Mouse (Mus musculus) liver, embryonic 11.5 days (tissue): Measurements from ENCODE around the gene Ccser1. TPM values are rescaled to one million over a fixed set of nuclear protein-coding genes. Genes with fewer than 3 reads are reported as not detected.
"Not testable (repeated sequence)": the region's sequence is repeated elsewhere in the genome, so short reads cannot be mapped to it uniquely, and the experiment has no call there.

Experiments used
- ATAC-seq: fragments of 200-750 bp; cut with Nextera tagmentation; replicated peaks from 2 replicates; pipeline ENCODE4 v1.8.0; 2017; ENCODE audit warnings: moderate number of reproducible peaks, mild to moderate bottlenecking, moderate TSS enrichment, moderate library complexity; ENCODE audit not compliant: low FRiP score
- DNase-seq: peaks from one replicate; pipeline ENCODE4 v3.0.0-alpha.2; 2017; ENCODE audit warnings: low spot score
- H3K27ac ChIP-seq: fragments of 300-500 bp; sonication (generic); 2 replicates; pipeline ENCODE4 v1.5.1; 2014; ENCODE audit warnings: mild to moderate bottlenecking, low read depth, low read length, control low read depth
- H3K27me3 ChIP-seq: fragments of 300-500 bp; sonication (generic); replicated peaks from 2 replicates; pipeline ENCODE4 v1.6.1; 2014; ENCODE audit warnings: low read length, mixed read lengths; ENCODE audit not compliant: control insufficient read depth, insufficient read depth
- H3K36me3 ChIP-seq: fragments of 300-500 bp; sonication (generic); 2 replicates; pipeline ENCODE4 v1.6.1; 2014; ENCODE audit warnings: mild to moderate bottlenecking, low read length, moderate library complexity, mixed read lengths; ENCODE audit not compliant: control insufficient read depth, insufficient read depth
- H3K4me1 ChIP-seq: fragments of 300-500 bp; sonication (generic); replicated peaks from 2 replicates; pipeline ENCODE4 v1.6.1; 2014; ENCODE audit warnings: low read length, mixed read lengths; ENCODE audit not compliant: control insufficient read depth, insufficient read depth
- H3K4me2 ChIP-seq: fragments of 300-500 bp; sonication (generic); 2 replicates; pipeline ENCODE4 v1.6.1; 2014; ENCODE audit warnings: mild to moderate bottlenecking, control low read depth, moderate library complexity
- H3K4me3 ChIP-seq: fragments of 300-500 bp; sonication (generic); 2 replicates; pipeline ENCODE4 v1.5.1; 2014; ENCODE audit warnings: low read depth, low read length, control low read depth
- H3K9ac ChIP-seq: fragments of 300-500 bp; sonication (generic); 2 replicates; pipeline ENCODE4 v1.6.1; 2014; ENCODE audit warnings: low read depth, low read length, control low read depth
- H3K9me3 ChIP-seq: fragments of 300-500 bp; sonication (generic); 2 replicates; pipeline ENCODE4 v1.6.1; 2016; ENCODE audit warnings: low read length, inconsistent platforms, mixed read lengths; ENCODE audit not compliant: control insufficient read depth
- WGBS: fragments of 180-500 bp; shearing (Covaris S2); extraction: QIAGEN DNeasy Blood & Tissue Kit; methylation state at CpG from one replicate; pipeline ENCODE4 v1.1.7; 2014; 5-methylcytosine and 5-hydroxymethylcytosine counted together
- polyA plus RNA-seq: library from polyadenylated mRNA; unstranded; fragments of >200 nt; fragmentation: Nextera tagmentation; extraction: Ambion mirVana; gene quantifications from 2 replicates; pipeline ENCODE4 v1.2.1, GENCODE M21; 2014

Ccser1 gene
- polyA plus RNA-seq, 1 experiment from 2014 or later, result 1.3 TPM

GRCm38 (mm10) chr6:61233548-61234187, 53.5 kb downstream of the Ccser1 start:
- Histone ChIP-seq H3K4me1 (no peaks in the 10 kb centered on the region), H3K9me3 (no peaks in the 10 kb centered on the region), H3K4me2 (no peak overlapping the region), H3K27ac (no peak overlapping the region), H3K9ac (no peak overlapping the region), H3K4me3 (no peak overlapping the region), H3K27me3 (no peaks in the 10 kb centered on the region), H3K36me3 (no peaks in the 10 kb centered on the region)
- WGBS, result 60% methylated on average over 5 of the region's 5 CpGs
- DNase-seq (no peak), ATAC-seq (no peak)

GRCm38 (mm10) chr6:61240618-61241017, 60.5 kb downstream of the Ccser1 start:
- no peaks in the 10 kb centered on the region for H3K27me3 ChIP-seq
- H3K9ac ChIP-seq, result no peak overlapping the region
- H3K36me3 ChIP-seq, result no peaks in the 10 kb centered on the region
- H3K27ac ChIP-seq, result no peak overlapping the region
- H3K9me3 ChIP-seq, result no peaks in the 10 kb centered on the region
- H3K4me2 ChIP-seq, result no peak overlapping the region
- no peak overlapping the region for H3K4me3 ChIP-seq
- ATAC-seq (no peak), DNase-seq (no peak)
- H3K4me1 ChIP-seq, result no peaks in the 10 kb centered on the region
- 76% methylated on average over 2 of the region's 2 CpGs for WGBS

GRCm38 (mm10) chr6:61242556-61242955, 62.4 kb downstream of the Ccser1 start:
- ATAC-seq (no peak), DNase-seq (no peak)
- H3K4me2 ChIP-seq, result no peak overlapping the region
- no peaks in the 10 kb centered on the region for H3K4me1 ChIP-seq
- WGBS, result 67% methylated on average over 3 of the region's 3 CpGs
- no peaks in the 10 kb centered on the region for H3K27me3 ChIP-seq
- no peak overlapping the region for H3K9ac ChIP-seq
- H3K36me3 ChIP-seq, result no peaks in the 10 kb centered on the region
- H3K9me3 ChIP-seq, result no peaks in the 10 kb centered on the region
- H3K27ac ChIP-seq, result no peak overlapping the region
- no peak overlapping the region for H3K4me3 ChIP-seq

- no peak for DNase-seq
- WGBS, result 66% methylated on average over 4 of the region's 4 CpGs
- no peak for ATAC-seq
- no peaks in the 10 kb centered on the region for H3K9me3 ChIP-seq
- H3K4me2 ChIP-seq, result no peak overlapping the region
- H3K4me1 ChIP-seq, result no peaks in the 10 kb centered on the region
- no peak overlapping the region for H3K27ac ChIP-seq
- no peak overlapping the region for H3K9ac ChIP-seq
- H3K4me3 ChIP-seq, result no peak overlapping the region
- H3K27me3 ChIP-seq, result no peaks in the 10 kb centered on the region
- H3K36me3 ChIP-seq, result no peaks in the 10 kb centered on the region
Observed at GRCm38 (mm10) chr6:61246523-61246922, 66.4 kb downstream of the Ccser1 start.

GRCm38 (mm10) chr6:61247842-61248472, 67.8 kb downstream of the Ccser1 start:
- no peak overlapping the region for H3K4me2 ChIP-seq
- no peak overlapping the region for H3K4me3 ChIP-seq
- ATAC-seq, result no peak
- WGBS, result 80% methylated on average over 4 of the region's 4 CpGs
- DNase-seq, result no peak
- no peaks in the 10 kb centered on the region for H3K9me3 ChIP-seq
- H3K27ac ChIP-seq, result no peak overlapping the region
- H3K9ac ChIP-seq, result no peak overlapping the region
- no peaks in the 10 kb centered on the region for H3K36me3 ChIP-seq
- H3K27me3 ChIP-seq, result no peaks in the 10 kb centered on the region
- no peaks in the 10 kb centered on the region for H3K4me1 ChIP-seq

GRCm38 (mm10) chr6:61248700-61249099, 68.6 kb downstream of the Ccser1 start:
- no peak for ATAC-seq
- no peak overlapping the region for H3K4me2 ChIP-seq
- H3K4me1 ChIP-seq, result no peaks in the 10 kb centered on the region
- H3K27me3 ChIP-seq, result no peaks in the 10 kb centered on the region
- no peak overlapping the region for H3K9ac ChIP-seq
- WGBS, result 77% methylated on average over 2 of the region's 2 CpGs
- no peaks in the 10 kb centered on the region for H3K9me3 ChIP-seq
- no peaks in the 10 kb centered on the region for H3K36me3 ChIP-seq
- no peak overlapping the region for H3K27ac ChIP-seq
- no peak for DNase-seq
- no peak overlapping the region for H3K4me3 ChIP-seq

GRCm38 (mm10) chr6:61251232-61251631, 71.1 kb downstream of the Ccser1 start:
- ATAC-seq (no peak), DNase-seq (no peak)
- WGBS, result 67% methylated on average over 1 of the region's 1 CpGs
- Histone ChIP-seq H3K9me3 (no peaks in the 10 kb centered on the region), H3K4me2 (no peak overlapping the region), H3K27me3 (no peaks in the 10 kb centered on the region), H3K9ac (no peak overlapping the region), H3K4me3 (no peak overlapping the region), H3K4me1 (no peaks in the 10 kb centered on the region), H3K27ac (no peak overlapping the region), H3K36me3 (no peaks in the 10 kb centered on the region)

- Histone ChIP-seq H3K36me3 (no peaks in the 10 kb centered on the region), H3K4me2 (no peak overlapping the region), H3K9me3 (no peaks in the 10 kb centered on the region), H3K4me3 (no peak overlapping the region), H3K27me3 (no peaks in the 10 kb centered on the region), H3K4me1 (no peaks in the 10 kb centered on the region), H3K27ac (no peak overlapping the region), H3K9ac (no peak overlapping the region)
- 79% methylated on average over 7 of the region's 7 CpGs for WGBS
- ATAC-seq (no peak), DNase-seq (no peak)
Observed at GRCm38 (mm10) chr6:61252912-61253311, 72.8 kb downstream of the Ccser1 start.

- not testable (repeated sequence) for H3K4me1 ChIP-seq, H3K27ac ChIP-seq, H3K9me3 ChIP-seq, DNase-seq, H3K27me3 ChIP-seq, H3K4me2 ChIP-seq, H3K4me3 ChIP-seq, H3K36me3 ChIP-seq, H3K9ac ChIP-seq, ATAC-seq
- no CpG with 5 or more reads among the region's 1 CpGs for WGBS
Observed at GRCm38 (mm10) chr6:61255874-61256273, 75.8 kb downstream of the Ccser1 start.
